Mouse (Mus musculus) midbrain, embryonic 14.5 days (tissue): ENCODE results near the gene Il4. TPM values are rescaled to one million over a fixed set of nuclear protein-coding genes. Genes with fewer than 3 reads are reported as not detected.
A peak's percentile ranks its signal among the peaks of the same experiment; 100 is the strongest.
"Not testable (repeated sequence)": the region's sequence is repeated elsewhere in the genome, so short reads cannot be mapped to it uniquely, and the experiment has no call there.

Source experiments
- ATAC-seq: fragments of 200-750 bp; cut with Nextera tagmentation; 2 replicates; pipeline ENCODE4 v1.8.0; 2017; ENCODE audit warnings: moderate number of reproducible peaks, moderate library complexity; ENCODE audit not compliant: low FRiP score, low TSS enrichment
- DNase-seq: peaks from one replicate; pipeline ENCODE4 v3.0.0-alpha.2; 2015
- H3K27ac ChIP-seq: fragments of 300-500 bp; sonication (generic); replicated peaks from 2 replicates; pipeline ENCODE4 v1.5.1; 2014; ENCODE audit warnings: mild to moderate bottlenecking, low read depth, low read length, moderate library complexity
- H3K27me3 ChIP-seq: fragments of 300-500 bp; sonication (generic); 2 replicates; pipeline ENCODE4 v1.6.1; 2014; ENCODE audit warnings: low read length, control low read depth, mixed read lengths; ENCODE audit not compliant: control insufficient read depth, insufficient read depth
- H3K36me3 ChIP-seq: fragments of 300-500 bp; sonication (generic); 2 replicates; pipeline ENCODE4 v1.6.1; 2014; ENCODE audit warnings: low read length, control low read depth; ENCODE audit not compliant: control insufficient read depth, insufficient read depth
- H3K4me1 ChIP-seq: fragments of 300-500 bp; sonication (generic); 2 replicates; pipeline ENCODE4 v1.6.1; 2014; ENCODE audit warnings: mild to moderate bottlenecking, antibody characterized with exemption, low read length, control low read depth; ENCODE audit not compliant: control insufficient read depth, insufficient read depth
- H3K4me2 ChIP-seq: fragments of 300-500 bp; sonication (generic); 2 replicates; pipeline ENCODE4 v1.6.1; 2014; ENCODE audit warnings: mild to moderate bottlenecking, low read length, moderate library complexity
- H3K4me3 ChIP-seq: fragments of 300-500 bp; sonication (generic); replicated peaks from 2 replicates; pipeline ENCODE4 v1.5.1; 2014; ENCODE audit warnings: low read depth, low read length
- H3K9ac ChIP-seq: fragments of 300-500 bp; sonication (generic); replicated peaks from 2 replicates; pipeline ENCODE4 v1.6.1; 2014; ENCODE audit warnings: mild to moderate bottlenecking, low read length, moderate library complexity
- H3K9me3 ChIP-seq: fragments of 300-500 bp; sonication (generic); 2 replicates; pipeline ENCODE4 v1.6.1; 2016; ENCODE audit warnings: low read length, control low read depth, mixed read lengths; ENCODE audit not compliant: control insufficient read depth
- WGBS: fragments of 180-500 bp; shearing (Covaris S2); extraction: QIAGEN DNeasy Blood & Tissue Kit; methylation state at CpG from one replicate; pipeline ENCODE4 v1.1.7; 2014; 5-methylcytosine and 5-hydroxymethylcytosine counted together
- polyA plus RNA-seq: library from polyadenylated mRNA; unstranded; fragments of >200 nt; fragmentation: Nextera tagmentation; extraction: Ambion mirVana; gene quantifications from 2 replicates; pipeline ENCODE4 v1.2.1, GENCODE M21; 2014

Gene Il4
- polyA plus RNA-seq, 1 experiment from 2014 or later = 10.9 TPM

DNA sequence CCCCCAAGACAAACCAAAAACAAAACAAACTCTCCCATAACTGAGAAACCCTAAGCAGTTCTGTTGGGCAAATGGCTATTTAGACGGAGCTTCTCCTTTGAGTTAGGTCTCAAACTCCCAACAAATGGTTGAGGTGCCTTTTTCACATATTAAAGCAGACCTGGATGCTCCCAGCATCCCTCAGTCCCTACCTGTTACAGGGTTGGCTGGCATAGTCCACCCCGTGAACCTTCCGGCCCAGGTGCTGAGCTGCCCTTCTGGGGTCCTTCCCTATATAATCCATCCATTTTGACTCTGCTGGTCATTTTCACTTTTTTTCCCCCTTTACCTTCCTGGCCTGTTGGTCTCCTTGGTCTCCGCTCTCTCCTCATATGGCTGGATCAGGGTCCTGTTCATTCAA is 51.8 kb downstream of the Il4 start:
- Histone ChIP-seq H3K27ac (peak overlapping the region; percentile 91), H3K4me3 (peak overlapping the region; percentile 93), H3K9ac (no peak overlapping the region; the same call in 1 of the 2 replicates), H3K36me3 (peaks cover 15% of the 10 kb centered on the region), H3K4me2 (peak overlapping the region; percentile 53), H3K9me3 (0 out of 2 replicates have a peak, but pooled peaks cover 4% of the 10 kb centered on the region), H3K27me3 (no peaks in the 10 kb centered on the region), H3K4me1 (peaks cover 22% of the 10 kb centered on the region)
- ATAC-seq (no peak), DNase-seq (no peak)
- WGBS = 81% methylated on average over 4 of the region's 4 CpGs

DNA sequence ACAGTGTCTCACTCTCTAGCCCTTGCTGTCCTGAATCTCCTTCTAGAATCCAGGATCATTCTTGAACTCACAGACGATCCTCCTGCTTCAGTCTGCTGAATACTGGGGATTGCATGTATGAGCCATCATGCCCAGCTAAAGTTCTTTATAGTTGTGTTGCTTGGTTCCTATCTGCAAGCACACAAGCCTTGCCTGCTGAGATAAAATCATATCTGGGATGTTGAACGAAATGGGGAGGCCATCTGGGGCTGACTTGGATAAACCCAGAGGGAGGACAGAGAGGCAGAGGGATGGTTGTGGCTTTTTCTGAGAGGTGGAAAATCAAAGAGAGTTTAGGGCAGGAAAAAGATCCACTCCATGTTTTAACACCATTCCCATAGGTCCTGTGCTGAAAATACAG is 56.5 kb downstream of the Il4 start:
- WGBS = 80% methylated on average over 2 of the region's 2 CpGs
- Histone ChIP-seq H3K27me3 (no peaks in the 10 kb centered on the region), H3K9me3 (0 out of 2 replicates have a peak, but pooled peaks cover 4% of the 10 kb centered on the region), H3K4me1 (peaks cover 5% of the 10 kb centered on the region; the same call in 1 of the 2 replicates), H3K9ac (no peak overlapping the region), H3K4me3 (no peak overlapping the region), H3K36me3 (no peaks in the 10 kb centered on the region), H3K4me2 (no peak overlapping the region), H3K27ac (no peak overlapping the region)
- DNase-seq = no peak
- ATAC-seq = no peak

DNA sequence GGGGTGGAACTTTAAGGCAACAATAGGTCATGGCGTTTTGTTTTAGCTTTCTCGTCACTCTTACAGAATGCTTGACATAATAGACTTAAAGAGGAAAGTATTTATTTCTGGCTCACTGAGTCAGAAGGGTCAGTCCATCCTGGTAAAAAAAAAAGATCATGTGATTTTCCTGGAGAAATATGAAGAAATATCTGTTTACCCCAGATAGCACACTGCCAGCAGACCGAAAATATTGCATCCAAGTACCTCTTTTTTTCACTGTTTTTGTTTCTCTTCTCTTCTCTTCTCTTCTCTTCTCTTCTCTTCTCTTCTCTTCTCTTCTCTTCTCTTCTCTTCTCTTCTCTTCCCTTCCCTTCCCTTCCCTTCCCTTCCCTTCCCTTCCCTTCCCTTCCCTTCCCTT is 58.5 kb downstream of the Il4 start:
- 93% methylated on average over 1 of the region's 3 CpGs for WGBS
- not testable (repeated sequence) for H3K27me3 ChIP-seq, DNase-seq, H3K4me2 ChIP-seq, H3K4me3 ChIP-seq, H3K9ac ChIP-seq, H3K9me3 ChIP-seq, H3K4me1 ChIP-seq, H3K27ac ChIP-seq, H3K36me3 ChIP-seq, ATAC-seq

DNA sequence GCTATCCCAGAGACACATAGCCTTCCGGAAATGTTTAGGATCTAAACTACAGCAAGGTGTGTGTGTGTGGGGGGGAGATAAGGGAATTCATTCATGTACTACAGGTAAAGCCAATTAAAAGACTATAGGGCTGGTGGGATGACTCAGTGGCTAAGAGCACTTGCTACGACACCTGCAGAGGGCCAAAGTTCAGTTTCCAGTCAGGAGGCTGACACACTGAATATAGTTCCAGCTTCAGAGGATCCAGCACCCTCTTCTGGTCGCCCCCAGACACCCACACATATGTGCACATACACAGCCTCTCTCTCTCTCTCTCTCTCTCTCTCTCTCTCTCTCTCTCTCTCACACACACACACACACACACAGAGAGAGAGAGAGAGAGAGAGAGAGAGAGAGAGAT is 60.5 kb downstream of the Il4 start:
- 100% methylated on average over 1 of the region's 3 CpGs for WGBS
- not testable (repeated sequence) for DNase-seq, H3K27me3 ChIP-seq, H3K4me3 ChIP-seq, H3K9me3 ChIP-seq, H3K4me2 ChIP-seq, H3K27ac ChIP-seq, H3K36me3 ChIP-seq, ATAC-seq, H3K4me1 ChIP-seq, H3K9ac ChIP-seq

DNA sequence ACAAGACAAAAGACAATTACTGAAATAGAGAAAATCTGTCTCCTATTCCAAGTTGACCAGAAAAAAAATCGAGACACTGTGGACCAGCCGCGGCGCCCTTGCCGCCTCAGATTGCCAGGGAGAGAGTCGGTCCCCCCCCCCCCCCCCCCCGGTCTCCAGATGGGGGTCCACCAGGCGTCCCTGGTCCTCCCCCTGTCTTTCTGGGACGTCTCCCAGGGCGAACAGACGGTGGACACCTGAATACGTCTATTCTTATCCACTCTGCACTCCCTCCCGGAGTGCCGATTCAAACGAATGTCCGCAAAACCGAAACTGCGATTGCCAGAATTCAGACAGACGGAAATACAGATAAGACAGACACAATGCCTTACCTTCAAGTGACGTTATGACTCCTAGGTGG is 61.9 kb downstream of the Il4 start:
- H3K4me3 ChIP-seq, H3K9me3 ChIP-seq, H3K4me1 ChIP-seq, DNase-seq, H3K27me3 ChIP-seq, ATAC-seq, H3K4me2 ChIP-seq, H3K36me3 ChIP-seq, H3K9ac ChIP-seq, H3K27ac ChIP-seq: not testable (repeated sequence)
- 87% methylated on average over 11 of the region's 20 CpGs for WGBS

Other genes starting within 250 kb of the Il4 start
- not detected in 2 replicates for gene Leap2, start 195.5 kb downstream of the Il4 start, polyA plus RNA-seq
- gene Uqcrq, start 187.8 kb downstream of the Il4 start, polyA plus RNA-seq = 665 and 802 TPM in 2 replicates
- gene Gdf9, start 187.6 kb downstream of the Il4 start, polyA plus RNA-seq = 3.7 and 5.9 TPM in 2 replicates
- gene Gm10447, start 161.6 kb downstream of the Il4 start, polyA plus RNA-seq = not detected in 2 replicates
- 1.5 and 1.9 TPM in 2 replicates for gene Shroom1, start 161.5 kb downstream of the Il4 start, polyA plus RNA-seq
- not detected in 2 replicates for gene Gm9837, start 148.2 kb downstream of the Il4 start, polyA plus RNA-seq
- not detected in 2 replicates for gene Gm9945, start 138.5 kb downstream of the Il4 start, polyA plus RNA-seq
- 0.50 and 0.69 TPM in 2 replicates for gene Sowaha, start 138.4 kb downstream of the Il4 start, polyA plus RNA-seq
- gene Sept8, start 99.4 kb downstream of the Il4 start, polyA plus RNA-seq = 13.0 and 16.5 TPM in 2 replicates
- 301 and 306 TPM in 2 replicates for gene Kif3a, start 51.3 kb downstream of the Il4 start, polyA plus RNA-seq
- not detected in 2 replicates for gene Il13, start 16.0 kb upstream of the Il4 start, polyA plus RNA-seq
- gene Rad50, start 88.7 kb upstream of the Il4 start, polyA plus RNA-seq = 9.1 and 11.2 TPM in 2 replicates
- not detected in 2 replicates for gene Il5, start 102.1 kb upstream of the Il4 start, polyA plus RNA-seq
- gene Irf1, start 151.3 kb upstream of the Il4 start, polyA plus RNA-seq = 1.3 and 3.5 TPM in 2 replicates
- gene Gm17334, start 154.5 kb upstream of the Il4 start, polyA plus RNA-seq = 0.24 TPM in 1 of 2 replicates, not detected in the other
- gene Gm12216, start 240.6 kb upstream of the Il4 start, polyA plus RNA-seq = 0.26 and 0.57 TPM in 2 replicates